Mouse (Mus musculus): ENCODE measurements around the gene Ankrd13d. TPM values are rescaled to one million over a fixed set of nuclear protein-coding genes. Genes with fewer than 3 reads are reported as not detected.

The Ankrd13d gene
- 0.97 TPM for polyA plus RNA-seq (2014; fragmentation: Illumina TruSeq; extraction: RNeasy Lipid Tissue Mini Kit (QIAGEN cat#74804); ENCODE audit: low read depth, low replicate concordance)

DNA sequence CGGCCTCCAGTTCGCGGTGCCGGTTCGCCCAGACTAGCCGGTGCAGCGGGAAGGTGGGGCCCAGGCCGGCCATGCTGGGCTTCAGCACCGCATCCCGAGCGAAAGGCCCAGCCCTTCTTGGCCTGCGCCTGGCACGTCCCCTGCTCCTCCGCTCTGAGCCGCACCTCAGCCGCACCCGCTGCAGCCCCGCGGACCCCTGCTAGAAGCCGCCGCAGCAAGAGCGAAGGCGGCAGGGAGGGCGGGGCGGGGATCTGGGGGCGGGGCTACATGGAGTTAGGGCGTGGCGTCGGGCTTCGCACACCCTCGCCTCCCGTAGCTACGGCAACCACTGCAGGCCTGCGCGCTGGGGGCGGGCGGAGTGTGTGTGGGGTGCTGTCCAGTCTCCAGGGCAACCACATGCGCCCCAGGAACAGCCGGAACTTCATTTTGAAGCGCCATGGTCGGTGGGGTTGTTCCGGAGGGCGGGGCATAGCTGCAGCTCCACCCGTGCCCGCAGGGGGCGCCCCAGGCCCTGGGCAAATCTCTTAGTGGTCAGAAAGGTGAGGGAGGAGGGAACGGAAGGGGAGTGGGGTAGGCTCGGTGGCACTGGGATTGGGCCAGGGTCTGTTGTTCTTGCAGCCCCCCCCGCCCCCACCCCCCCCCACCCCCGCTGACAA, at the start of gene Ankrd13d:
Gene Ankrd13d (minus strand): TSS at position 240 of the 656 bp plus-strand sequence.

DNA sequence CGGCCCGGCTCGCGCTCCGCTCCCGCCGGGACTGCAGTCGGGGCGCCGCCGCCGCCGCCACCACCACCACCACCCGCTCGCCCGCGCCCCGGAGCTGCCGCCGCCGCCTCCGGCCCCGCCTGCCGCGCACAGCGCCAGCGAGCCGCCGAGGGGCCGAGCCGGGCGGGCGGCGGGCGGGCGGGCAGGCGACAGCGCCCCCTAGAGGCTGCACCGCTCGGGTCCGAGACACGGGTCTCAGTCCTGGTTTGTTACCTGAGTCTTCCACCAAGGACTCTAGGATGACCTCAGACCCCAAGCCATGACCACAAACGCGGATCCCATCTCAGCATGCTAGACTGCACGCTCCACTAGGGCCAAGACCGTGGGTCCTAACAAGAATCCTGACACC, 23.2 kb upstream of the Ankrd13d start, which contains the start of gene Grk2:
Gene Grk2 (minus strand): TSS at position 33 of the 388 bp plus-strand sequence.

DNA sequence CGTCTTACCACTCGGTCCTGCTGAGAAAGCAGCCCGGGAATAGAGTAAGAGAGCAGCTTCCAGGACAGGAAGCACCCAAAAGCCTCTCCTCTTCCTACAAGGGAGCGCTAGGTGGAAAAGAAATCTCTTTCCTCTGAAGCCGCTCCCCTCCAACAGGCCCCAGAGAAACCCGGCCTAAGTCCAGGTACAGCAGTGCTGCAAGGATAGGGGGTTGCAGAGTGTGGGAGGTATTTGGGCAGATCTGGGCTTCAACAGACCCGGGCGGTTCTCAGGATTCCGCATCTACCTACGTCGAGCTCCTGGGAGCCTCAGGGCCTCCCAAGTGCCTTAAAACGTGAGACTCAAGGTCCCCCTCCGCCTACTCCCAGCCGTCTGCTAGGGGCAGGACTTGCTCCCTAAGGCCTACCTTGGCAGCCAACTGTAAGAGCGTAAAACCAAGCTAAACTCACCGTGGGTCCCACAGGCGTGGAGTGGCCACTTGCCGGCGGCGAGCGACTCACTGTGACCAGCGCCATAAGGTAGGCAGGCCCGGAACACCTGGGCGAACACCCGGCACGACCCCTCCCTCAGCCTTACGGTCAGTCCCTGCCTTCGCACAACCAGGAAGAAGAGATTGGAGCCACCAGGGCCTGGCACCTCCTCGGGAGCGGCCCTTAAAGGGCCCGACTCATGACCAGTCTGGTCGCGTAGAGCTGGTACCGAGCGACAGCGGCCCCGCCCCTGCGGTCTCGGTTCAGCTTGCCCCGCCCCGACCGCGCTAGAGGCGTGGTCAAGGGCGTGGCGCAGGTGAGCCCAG, 14.2 kb downstream of the Ankrd13d start, which contains the start of gene Ssh3:
Gene Ssh3 (minus strand): TSS at position 615 of the 796 bp plus-strand sequence.

DNA sequence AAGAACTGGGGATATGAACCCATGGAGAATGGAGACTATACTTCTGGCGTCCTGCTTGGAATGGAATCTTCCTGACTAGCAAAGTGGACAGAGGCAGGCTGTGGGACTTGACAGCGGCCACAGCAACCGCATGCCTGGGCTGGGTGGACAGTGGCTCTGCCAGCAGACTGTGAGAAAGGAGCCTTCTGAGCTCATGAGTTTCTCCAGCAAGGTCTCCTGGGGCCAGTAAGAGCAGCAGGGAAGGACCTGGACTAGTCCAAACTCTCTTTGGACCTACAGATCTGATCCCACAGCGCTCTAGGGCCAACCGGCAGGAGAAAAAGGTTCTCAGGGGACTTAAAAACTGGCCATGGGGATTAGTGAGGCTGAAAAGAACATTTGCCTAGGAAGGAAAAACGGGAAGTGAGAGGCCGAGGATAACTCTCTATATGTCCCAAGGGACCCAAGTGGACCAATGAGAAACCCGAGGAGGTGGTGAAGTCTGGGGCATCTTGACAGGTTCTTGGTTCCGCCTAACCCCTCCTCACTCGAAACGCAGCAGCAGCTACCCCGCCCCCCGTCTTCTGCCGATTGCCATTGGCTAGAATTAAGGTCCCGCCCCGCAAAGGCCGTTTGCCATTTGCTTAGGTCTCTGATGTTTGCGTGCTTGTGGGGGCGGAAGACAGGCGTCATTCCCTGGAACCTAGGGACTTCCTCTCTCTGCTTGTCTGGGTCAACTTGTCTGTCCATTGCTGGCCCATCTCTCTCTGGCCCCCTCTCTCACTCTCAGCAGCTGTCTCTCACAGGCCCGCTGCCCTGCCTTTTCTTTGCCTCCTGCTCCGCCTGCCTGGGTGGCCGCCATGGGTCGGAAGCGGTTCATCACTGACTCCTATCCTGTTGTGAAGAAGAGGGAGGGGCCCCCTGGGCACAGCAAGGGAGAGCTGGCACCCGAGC, 51.4 kb downstream of the Ankrd13d start, which contains the start of gene Pold4:
Gene Pold4 (plus strand): TSS at position 647 of the 933 bp plus-strand sequence.

Other genes with a start within 250 kb of the Ankrd13d start
- 343 TPM for gene Gstp1, start 245.2 kb downstream of the Ankrd13d start, polyA plus RNA-seq (2014; fragmentation: Illumina TruSeq; extraction: RNeasy Lipid Tissue Mini Kit (QIAGEN cat#74804); ENCODE audit: low read depth, low replicate concordance)
- gene Gstp2, start 237.1 kb downstream of the Ankrd13d start, polyA plus RNA-seq (2014; fragmentation: Illumina TruSeq; extraction: RNeasy Lipid Tissue Mini Kit (QIAGEN cat#74804); ENCODE audit: low read depth, low replicate concordance) = 33.1 TPM
- not detected for gene Gstp3, start 223.6 kb downstream of the Ankrd13d start, polyA plus RNA-seq (2014; fragmentation: Illumina TruSeq; extraction: RNeasy Lipid Tissue Mini Kit (QIAGEN cat#74804); ENCODE audit: low read depth, low replicate concordance)
- gene Cabp2, start 201.6 kb downstream of the Ankrd13d start, polyA plus RNA-seq (2014; fragmentation: Illumina TruSeq; extraction: RNeasy Lipid Tissue Mini Kit (QIAGEN cat#74804); ENCODE audit: low read depth, low replicate concordance) = not detected
- gene Cdk2ap2, start 186.0 kb downstream of the Ankrd13d start, polyA plus RNA-seq (2014; fragmentation: Illumina TruSeq; extraction: RNeasy Lipid Tissue Mini Kit (QIAGEN cat#74804); ENCODE audit: low read depth, low replicate concordance) = 40.5 TPM
- gene Pitpnm1, start 183.1 kb downstream of the Ankrd13d start, polyA plus RNA-seq (2014; fragmentation: Illumina TruSeq; extraction: RNeasy Lipid Tissue Mini Kit (QIAGEN cat#74804); ENCODE audit: low read depth, low replicate concordance) = 21.9 TPM
- gene Aip, start 157.3 kb downstream of the Ankrd13d start, polyA plus RNA-seq (2014; fragmentation: Illumina TruSeq; extraction: RNeasy Lipid Tissue Mini Kit (QIAGEN cat#74804); ENCODE audit: low read depth, low replicate concordance) = 71.4 TPM
- gene Gpr152, start 143.3 kb downstream of the Ankrd13d start, polyA plus RNA-seq (2014; fragmentation: Illumina TruSeq; extraction: RNeasy Lipid Tissue Mini Kit (QIAGEN cat#74804); ENCODE audit: low read depth, low replicate concordance) = not detected
- not detected for gene Cabp4, start 139.1 kb downstream of the Ankrd13d start, polyA plus RNA-seq (2014; fragmentation: Illumina TruSeq; extraction: RNeasy Lipid Tissue Mini Kit (QIAGEN cat#74804); ENCODE audit: low read depth, low replicate concordance)
- gene Coro1b, start 134.5 kb downstream of the Ankrd13d start, polyA plus RNA-seq (2014; fragmentation: Illumina TruSeq; extraction: RNeasy Lipid Tissue Mini Kit (QIAGEN cat#74804); ENCODE audit: low read depth, low replicate concordance) = 54.9 TPM
- gene Ptprcap, start 129.5 kb downstream of the Ankrd13d start, polyA plus RNA-seq (2014; fragmentation: Illumina TruSeq; extraction: RNeasy Lipid Tissue Mini Kit (QIAGEN cat#74804); ENCODE audit: low read depth, low replicate concordance) = 1.1 TPM
- 26.9 TPM for gene Rps6kb2, start 119.8 kb downstream of the Ankrd13d start, polyA plus RNA-seq (2014; fragmentation: Illumina TruSeq; extraction: RNeasy Lipid Tissue Mini Kit (QIAGEN cat#74804); ENCODE audit: low read depth, low replicate concordance)
- gene Carns1, start 107.7 kb downstream of the Ankrd13d start, polyA plus RNA-seq (2014; fragmentation: Illumina TruSeq; extraction: RNeasy Lipid Tissue Mini Kit (QIAGEN cat#74804); ENCODE audit: low read depth, low replicate concordance) = 49.6 TPM
- 22.6 TPM for gene Tbc1d10c, start 91.9 kb downstream of the Ankrd13d start, polyA plus RNA-seq (2014; fragmentation: Illumina TruSeq; extraction: RNeasy Lipid Tissue Mini Kit (QIAGEN cat#74804); ENCODE audit: low read depth, low replicate concordance)
- gene Ppp1ca, start 91.1 kb downstream of the Ankrd13d start, polyA plus RNA-seq (2014; fragmentation: Illumina TruSeq; extraction: RNeasy Lipid Tissue Mini Kit (QIAGEN cat#74804); ENCODE audit: low read depth, low replicate concordance) = 318 TPM
- gene Rad9a, start 81.5 kb downstream of the Ankrd13d start, polyA plus RNA-seq (2014; fragmentation: Illumina TruSeq; extraction: RNeasy Lipid Tissue Mini Kit (QIAGEN cat#74804); ENCODE audit: low read depth, low replicate concordance) = 6.4 TPM
- 3.0 TPM for gene Clcf1, start 68.9 kb downstream of the Ankrd13d start, polyA plus RNA-seq (2014; fragmentation: Illumina TruSeq; extraction: RNeasy Lipid Tissue Mini Kit (QIAGEN cat#74804); ENCODE audit: low read depth, low replicate concordance)
- not detected for gene AC109138.7, start 68.8 kb downstream of the Ankrd13d start, polyA plus RNA-seq (2014; fragmentation: Illumina TruSeq; extraction: RNeasy Lipid Tissue Mini Kit (QIAGEN cat#74804); ENCODE audit: low read depth, low replicate concordance)
- 21.7 TPM for gene Pold4, start 51.2 kb downstream of the Ankrd13d start, polyA plus RNA-seq (2014; fragmentation: Illumina TruSeq; extraction: RNeasy Lipid Tissue Mini Kit (QIAGEN cat#74804); ENCODE audit: low read depth, low replicate concordance)
- gene Ssh3, start 14.0 kb downstream of the Ankrd13d start, polyA plus RNA-seq (2014; fragmentation: Illumina TruSeq; extraction: RNeasy Lipid Tissue Mini Kit (QIAGEN cat#74804); ENCODE audit: low read depth, low replicate concordance) = 11.7 TPM
- gene Grk2, start 23.1 kb upstream of the Ankrd13d start, polyA plus RNA-seq (2014; fragmentation: Illumina TruSeq; extraction: RNeasy Lipid Tissue Mini Kit (QIAGEN cat#74804); ENCODE audit: low read depth, low replicate concordance) = 50.7 TPM
- 33.8 TPM for gene Kdm2a, start 115.1 kb upstream of the Ankrd13d start, polyA plus RNA-seq (2014; fragmentation: Illumina TruSeq; extraction: RNeasy Lipid Tissue Mini Kit (QIAGEN cat#74804); ENCODE audit: low read depth, low replicate concordance)
- gene Rhod, start 156.3 kb upstream of the Ankrd13d start, polyA plus RNA-seq (2014; fragmentation: Illumina TruSeq; extraction: RNeasy Lipid Tissue Mini Kit (QIAGEN cat#74804); ENCODE audit: low read depth, low replicate concordance) = 5.0 TPM
- gene Syt12, start 194.3 kb upstream of the Ankrd13d start, polyA plus RNA-seq (2014; fragmentation: Illumina TruSeq; extraction: RNeasy Lipid Tissue Mini Kit (QIAGEN cat#74804); ENCODE audit: low read depth, low replicate concordance) = 2.4 TPM
- 0.68 TPM for gene 2010003K11Rik, start 215.4 kb upstream of the Ankrd13d start, polyA plus RNA-seq (2014; fragmentation: Illumina TruSeq; extraction: RNeasy Lipid Tissue Mini Kit (QIAGEN cat#74804); ENCODE audit: low read depth, low replicate concordance)
- 28.5 TPM for gene Pcx, start 227.3 kb upstream of the Ankrd13d start, polyA plus RNA-seq (2014; fragmentation: Illumina TruSeq; extraction: RNeasy Lipid Tissue Mini Kit (QIAGEN cat#74804); ENCODE audit: low read depth, low replicate concordance)